Mouse (Mus musculus) cerebral cortex, adult 2 months (tissue): ENCODE results near the gene Tbrg1.

ENCODE experiments used
- WGBS: fragments of 180-500 bp; shearing (Covaris S2); methylation state at CpG from one replicate; pipeline ENCODE4 v1.1.7; 2018; 5-methylcytosine and 5-hydroxymethylcytosine counted together

Gene Tbrg1

GRCm38 (mm10) chr9:37656931-37657481, at the start of gene Tbrg1:
Tbrg1 (minus strand) TSS chr9:37657312.
- under 1% methylated on average over 36 of the region's 36 CpGs for WGBS

GRCm38 (mm10) chr9:37689970-37690686, 33.0 kb upstream of the Tbrg1 start:
- WGBS: 38% methylated on average over 5 of the region's 5 CpGs

GRCm38 (mm10) chr9:37687941-37688303, 30.8 kb upstream of the Tbrg1 start:
- 30% methylated on average over 3 of the region's 3 CpGs for WGBS

GRCm38 (mm10) chr9:37687288-37687940, 30.3 kb upstream of the Tbrg1 start:
- WGBS: 43% methylated on average over 3 of the region's 3 CpGs

- whole genome bisulfite sequencing: 52% methylated on average over 1 of the region's 1 CpGs
Observed at GRCm38 (mm10) chr9:37681123-37681522, 24.0 kb upstream of the Tbrg1 start.

GRCm38 (mm10) chr9:37675287-37675686, 18.2 kb upstream of the Tbrg1 start:
- 36% methylated on average over 4 of the region's 4 CpGs for WGBS

- WGBS: 91% methylated on average over 3 of the region's 3 CpGs
Observed at GRCm38 (mm10) chr9:37670261-37670660, 13.1 kb upstream of the Tbrg1 start.

- 59% methylated on average over 4 of the region's 4 CpGs for WGBS
Observed at GRCm38 (mm10) chr9:37669678-37670077, 12.6 kb upstream of the Tbrg1 start.

GRCm38 (mm10) chr9:37669115-37669514, 12.0 kb upstream of the Tbrg1 start, which contains the start of gene Panx3:
Panx3 (minus strand) TSS chr9:37669235.
- WGBS: 72% methylated on average over 6 of the region's 6 CpGs

GRCm38 (mm10) chr9:37666045-37666444, 8.9 kb upstream of the Tbrg1 start:
- 87% methylated on average over 7 of the region's 7 CpGs for WGBS

GRCm38 (mm10) chr9:37664604-37665003, 7.5 kb upstream of the Tbrg1 start:
- 81% methylated on average over 2 of the region's 2 CpGs for WGBS

GRCm38 (mm10) chr9:37663210-37663609, 6.1 kb upstream of the Tbrg1 start:
- 68% methylated on average over 1 of the region's 1 CpGs for WGBS

- WGBS: 80% methylated on average over 6 of the region's 6 CpGs
Observed at GRCm38 (mm10) chr9:37659413-37659812, 2.3 kb upstream of the Tbrg1 start.

GRCm38 (mm10) chr9:37656439-37656881, 652 bp downstream of the Tbrg1 start:
- WGBS: 2% methylated on average over 10 of the region's 10 CpGs

GRCm38 (mm10) chr9:37655961-37656360, 1.2 kb downstream of the Tbrg1 start:
- WGBS: 58% methylated on average over 8 of the region's 8 CpGs

- 85% methylated on average over 5 of the region's 5 CpGs for WGBS
Observed at GRCm38 (mm10) chr9:37653836-37654235, 3.3 kb downstream of the Tbrg1 start.

- WGBS: 82% methylated on average over 5 of the region's 5 CpGs
Observed at GRCm38 (mm10) chr9:37650639-37651038, 6.5 kb downstream of the Tbrg1 start.

- WGBS: 74% methylated on average over 3 of the region's 3 CpGs
Observed at GRCm38 (mm10) chr9:37646246-37646645, 10.9 kb downstream of the Tbrg1 start.

- 67% methylated on average over 3 of the region's 3 CpGs for WGBS
Observed at GRCm38 (mm10) chr9:37638721-37639120, 18.4 kb downstream of the Tbrg1 start.

- 26% methylated on average over 6 of the region's 6 CpGs for WGBS
Observed at GRCm38 (mm10) chr9:37636800-37637542, 20.1 kb downstream of the Tbrg1 start.

GRCm38 (mm10) chr9:37636335-37636734, 20.8 kb downstream of the Tbrg1 start:
- whole genome bisulfite sequencing: 8% methylated on average over 7 of the region's 7 CpGs

GRCm38 (mm10) chr9:37634269-37634668, 22.8 kb downstream of the Tbrg1 start:
- 93% methylated on average over 3 of the region's 3 CpGs for WGBS
